Mouse (Mus musculus) cerebellum, adult 2 months (tissue): ENCODE data around the gene Tsen15.

ENCODE experiments used
- CTCF ChIP-seq: fragments of 200-500 bp; IDR thresholded peaks from 2 replicates; pipeline ENCODE4 v1.5.1; 2011; ENCODE audit warnings: low read depth, mild to moderate bottlenecking, control low read depth, low read length, moderate library complexity, borderline replicate concordance; ENCODE audit not compliant: insufficient read depth
- POLR2A ChIP-seq: fragments of 200-500 bp; IDR thresholded peaks from 2 replicates; pipeline ENCODE4 v1.6.1; 2011; ENCODE audit warnings: low read length, control low read depth, borderline replicate concordance; ENCODE audit not compliant: insufficient read depth

GRCm38 (mm10) chr1:152407021-152407946, 20.8 kb upstream of the Tsen15 start:
- TF ChIP-seq CTCF (no peak), POLR2A (no peak)
